Mouse (Mus musculus): Measurements from ENCODE around the gene Mtmr3.

The Mtmr3 gene

DNA sequence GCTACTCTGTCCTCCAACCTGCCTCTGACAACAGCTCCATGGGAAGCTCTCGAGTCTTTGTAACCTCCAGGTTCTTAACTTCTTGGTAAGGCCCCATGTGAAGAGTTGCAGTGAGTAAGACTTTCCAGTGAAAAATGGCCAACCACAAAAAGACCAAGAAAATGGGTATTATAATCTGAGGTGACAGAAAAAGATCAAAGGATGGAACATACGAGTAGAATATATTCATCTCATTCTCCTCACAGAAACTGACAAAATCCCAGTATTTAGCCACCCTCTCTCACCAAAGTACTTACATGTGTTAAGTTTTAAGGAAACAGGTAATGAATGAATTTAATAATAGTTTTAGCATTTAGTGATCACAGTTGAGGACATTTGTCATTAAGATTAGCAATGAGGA lies 88.2 kb downstream of the Mtmr3 start:
- DNase-seq: peak; percentile 48

DNA sequence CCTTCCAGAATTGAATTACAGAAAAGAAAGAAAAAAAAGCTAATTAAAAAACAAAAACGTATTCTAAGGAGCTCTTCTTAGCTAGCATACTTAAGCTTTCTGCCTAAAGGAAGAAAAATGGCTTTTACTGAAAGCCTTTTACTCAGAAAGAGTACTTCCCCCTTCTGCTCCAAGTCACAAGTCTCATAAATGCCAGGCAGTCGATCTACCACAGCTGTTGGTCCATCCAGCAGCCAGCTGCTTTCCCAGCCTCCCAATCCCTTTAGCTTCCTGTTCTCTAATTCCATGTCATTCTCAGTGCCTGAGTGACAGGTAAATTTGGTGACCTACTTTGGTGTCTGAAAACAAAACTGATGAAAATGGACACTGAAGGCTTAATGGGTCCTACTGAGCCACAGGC lies 92.5 kb downstream of the Mtmr3 start:
- DNase-seq: peak; percentile 88

DNA sequence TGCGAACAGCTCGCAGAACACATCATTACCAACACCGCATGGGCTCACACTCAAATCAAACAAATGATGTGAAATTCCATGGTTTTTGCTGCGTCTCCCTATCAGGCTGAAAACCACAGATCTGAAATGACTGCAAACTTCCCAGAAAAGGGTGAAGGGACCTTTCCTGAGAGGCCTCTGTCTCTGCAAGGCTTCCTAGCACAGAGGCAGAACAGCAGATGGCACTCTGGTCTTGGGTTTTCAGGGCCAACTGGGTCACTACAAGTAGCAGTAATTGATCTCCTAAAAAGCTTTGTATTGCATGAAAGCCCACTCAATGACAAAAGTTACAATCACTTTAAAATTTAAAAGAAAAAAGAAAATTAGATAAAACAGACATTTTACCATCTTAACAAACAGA lies 93.8 kb downstream of the Mtmr3 start:
- peak; percentile 70 for DNase-seq

DNA sequence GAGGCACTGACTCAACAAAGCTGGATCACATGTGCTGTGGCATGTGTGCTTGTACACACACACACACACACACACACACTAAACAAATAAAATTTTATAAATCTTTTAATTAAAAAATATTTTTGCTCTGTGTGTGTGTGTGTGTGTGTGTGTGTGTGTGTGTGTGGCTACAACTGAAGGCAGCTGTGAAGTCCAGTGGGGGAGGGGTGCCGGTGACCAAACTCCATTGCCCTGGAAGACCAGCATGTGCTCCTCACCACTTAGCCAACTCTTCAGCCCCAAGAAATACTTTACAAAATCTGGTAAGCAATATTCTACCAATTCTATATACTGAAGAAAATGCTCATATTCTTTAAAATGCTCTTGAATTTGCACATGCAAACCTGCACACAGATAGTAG lies 94.4 kb downstream of the Mtmr3 start:
- DNase-seq: peak; percentile 42

DNA sequence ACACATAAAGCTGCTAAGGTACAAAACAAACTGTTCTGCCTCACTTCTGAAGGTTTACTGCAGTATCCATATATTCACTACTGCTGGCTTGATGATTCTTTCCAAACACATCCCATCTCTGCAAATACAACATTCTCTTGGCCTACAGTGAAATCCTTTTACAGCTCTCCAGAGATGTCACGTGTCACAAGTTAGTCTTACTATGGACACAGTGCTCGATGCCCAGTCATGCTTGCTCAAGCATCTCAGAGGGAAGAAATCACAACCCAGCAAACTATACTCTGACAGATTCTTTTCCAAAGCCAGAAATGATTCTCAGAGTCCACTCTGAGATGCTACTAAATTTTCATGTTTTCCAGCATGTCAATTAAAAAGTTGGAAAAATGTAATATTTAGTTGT lies 95.2 kb downstream of the Mtmr3 start:
- DNase-seq: peak; percentile 40

DNA sequence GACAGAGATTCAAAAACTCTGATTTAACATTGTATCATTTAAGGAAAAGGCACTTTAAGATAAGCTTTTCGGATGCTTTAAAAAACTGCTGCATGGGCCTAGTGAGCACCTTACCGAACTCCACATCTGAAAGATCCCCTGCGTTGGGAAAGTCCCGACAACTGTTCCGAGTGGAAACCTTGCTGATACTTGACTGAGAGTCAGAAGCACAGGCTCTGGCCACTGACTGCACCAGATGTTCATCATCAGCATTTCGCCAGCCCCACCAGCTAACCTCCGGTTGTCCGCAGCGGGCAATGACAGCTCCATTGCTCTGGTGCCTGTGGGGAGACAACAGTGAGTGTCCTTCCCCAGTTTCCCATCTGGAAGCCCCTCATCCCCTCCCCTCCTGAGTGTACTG lies 95.9 kb downstream of the Mtmr3 start:
- peak; percentile 86 for DNase-seq

DNA sequence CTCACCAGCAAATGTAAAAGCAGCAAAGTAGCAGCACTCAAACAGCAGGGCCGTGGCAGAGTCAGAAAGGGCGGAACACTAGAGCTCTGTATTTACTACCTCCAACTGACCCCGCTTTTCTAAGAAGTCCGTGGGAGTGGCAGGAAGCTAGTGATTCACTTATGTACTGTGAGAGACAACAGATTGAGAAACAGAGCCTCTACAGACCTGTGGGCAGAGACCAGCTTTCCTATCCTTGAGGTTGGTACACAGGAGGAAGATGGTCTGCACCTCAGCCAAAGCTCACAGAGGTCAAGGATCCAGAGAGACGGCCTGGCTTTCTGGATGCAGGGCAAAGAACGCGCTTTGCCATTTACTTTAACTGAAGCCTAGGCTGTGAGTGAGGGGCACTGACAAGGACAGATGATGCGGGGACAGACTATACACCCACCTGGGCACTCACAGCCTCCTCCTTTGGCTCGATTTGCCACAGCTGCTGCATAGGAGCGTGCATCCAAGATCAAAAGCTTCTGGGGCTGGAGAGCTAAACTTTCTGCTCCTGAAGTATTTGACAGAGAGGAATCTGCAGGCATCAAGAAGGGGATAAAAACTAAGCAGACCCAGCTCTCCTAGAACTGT lies 97.1 kb downstream of the Mtmr3 start:
- peak; percentile 88 for DNase-seq

DNA sequence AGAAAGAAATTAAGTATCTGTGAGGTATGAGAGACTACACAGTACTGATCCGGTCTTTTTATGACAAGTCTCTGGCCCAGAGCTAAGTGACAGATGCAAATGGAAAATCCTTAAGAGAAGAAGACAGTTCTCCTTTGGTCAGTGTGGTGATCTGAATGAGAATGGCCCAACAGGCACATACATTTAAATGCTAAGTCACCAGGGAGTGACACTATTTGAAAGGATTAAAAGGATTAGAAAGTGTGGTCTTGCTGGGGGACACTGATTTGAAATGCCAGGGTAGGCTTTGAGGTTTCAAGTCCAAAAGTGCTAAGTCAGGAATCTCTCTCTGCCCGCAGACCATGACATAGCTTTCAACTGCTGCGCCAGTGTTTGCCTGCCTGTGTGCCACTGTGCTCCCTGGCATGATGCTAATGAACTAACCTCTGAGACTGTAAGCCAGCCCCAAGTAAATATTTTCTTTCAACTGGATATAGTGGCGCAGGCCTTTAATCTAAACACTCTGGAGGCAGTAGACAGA lies 99.6 kb downstream of the Mtmr3 start:
- DNase-seq: peak; percentile 55

DNA sequence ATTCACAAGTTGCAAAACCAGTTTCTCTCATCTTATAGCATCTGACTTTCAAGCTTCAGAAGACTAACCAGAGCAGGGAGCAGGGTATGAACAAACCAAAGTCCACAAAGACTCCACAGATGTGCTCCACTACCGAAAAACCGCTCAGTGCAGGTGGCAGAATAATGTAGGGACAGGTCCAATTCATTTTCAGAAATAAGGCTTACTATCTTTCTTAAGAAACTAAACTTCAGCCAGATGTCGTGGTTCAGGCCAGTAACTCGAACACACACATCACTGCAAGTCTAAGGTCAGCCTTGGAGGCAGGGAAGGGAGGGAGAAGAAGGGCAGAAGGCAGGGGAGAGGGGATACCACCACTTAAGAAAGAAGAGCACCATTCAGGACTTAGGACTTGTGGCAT lies 105.5 kb downstream of the Mtmr3 start:
- DNase-seq: peak; percentile 44

DNA sequence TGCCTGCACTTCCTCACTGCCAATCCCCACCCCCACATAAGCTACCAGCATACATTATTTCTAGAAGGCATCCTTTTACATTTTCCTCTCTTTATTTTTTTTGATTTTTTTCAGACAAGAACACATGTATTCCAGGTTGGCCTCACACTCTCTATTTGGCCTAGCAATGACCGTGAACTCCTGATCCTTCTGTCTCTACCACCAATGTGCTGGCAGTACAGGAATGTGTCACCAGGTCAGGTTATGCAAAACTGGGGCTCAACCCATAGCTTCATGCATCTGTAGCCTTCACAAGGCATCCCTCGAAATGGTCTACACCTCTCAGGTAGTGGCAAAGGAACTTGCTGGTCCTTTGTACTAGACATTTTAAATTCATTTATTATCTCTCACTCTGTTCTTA lies 105.9 kb downstream of the Mtmr3 start:
- DNase-seq: no peak

DNA sequence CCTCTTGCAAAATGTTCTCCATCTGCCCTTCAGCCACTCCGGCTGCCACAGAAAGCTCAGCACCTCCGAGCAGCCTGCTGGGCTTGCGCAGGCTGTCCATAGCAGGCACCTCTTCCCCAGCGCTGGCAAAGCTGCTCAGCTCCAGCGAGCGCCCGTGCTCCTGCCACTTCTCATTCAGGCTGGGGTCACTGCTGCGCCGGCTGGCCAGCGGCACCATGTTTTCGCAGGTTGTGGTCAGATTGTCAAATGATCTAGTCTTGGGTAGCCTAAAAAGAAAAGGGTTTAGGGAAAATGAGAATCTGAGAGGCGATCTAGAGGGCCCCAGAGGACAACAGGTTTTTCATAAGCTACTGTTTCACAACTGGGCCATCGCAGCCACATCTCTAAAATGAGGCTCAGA lies 106.3 kb downstream of the Mtmr3 start:
- no peak for DNase-seq

DNA sequence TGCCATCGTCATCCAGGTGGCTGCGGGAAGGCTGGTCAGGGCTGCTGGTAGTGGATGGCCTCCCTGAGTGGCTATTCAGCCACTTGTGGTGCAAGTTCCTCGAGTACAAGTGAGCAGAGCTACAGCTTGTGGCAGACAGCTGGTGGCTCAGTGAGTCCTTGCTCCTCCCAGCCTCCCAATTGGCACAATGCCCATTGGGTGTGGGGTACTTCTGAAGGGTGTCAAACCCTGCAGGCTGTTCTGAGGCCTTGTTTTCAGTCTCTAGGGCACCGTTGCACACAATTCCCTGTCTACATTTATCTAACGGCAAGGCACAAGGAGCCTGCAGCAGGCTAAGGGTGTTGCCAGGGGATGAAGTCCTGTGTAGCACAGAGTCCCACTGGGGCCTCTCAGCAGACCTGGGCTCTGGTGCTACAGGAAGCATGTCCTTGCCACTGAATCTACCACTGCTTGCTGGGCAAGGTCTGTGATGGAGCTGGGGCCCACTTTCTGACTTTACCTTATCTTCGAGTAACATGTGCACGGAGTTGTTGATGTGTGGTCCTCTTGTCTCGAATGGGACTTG lies 107.2 kb downstream of the Mtmr3 start:
- no peak for DNase-seq

DNA sequence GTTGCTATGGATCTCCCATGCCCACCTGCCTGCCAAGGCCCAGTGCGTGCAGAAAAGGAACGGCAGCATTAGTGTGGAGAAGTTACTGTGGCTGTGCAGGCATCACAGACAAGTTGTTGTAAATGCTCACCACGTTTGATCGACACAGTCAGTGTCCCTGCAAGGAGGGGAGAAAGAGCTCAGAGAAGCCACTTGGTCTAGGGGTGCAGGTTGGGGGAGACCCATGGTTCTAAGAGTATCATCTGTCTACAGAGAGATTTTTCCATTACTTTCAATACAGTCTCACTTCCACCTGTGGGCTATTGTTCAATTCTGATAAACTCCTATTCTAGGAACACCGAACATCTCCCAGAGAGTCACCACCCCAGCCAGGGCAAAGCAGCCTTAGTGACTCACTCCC lies 110.1 kb downstream of the Mtmr3 start:
- DNase-seq: no peak

DNA sequence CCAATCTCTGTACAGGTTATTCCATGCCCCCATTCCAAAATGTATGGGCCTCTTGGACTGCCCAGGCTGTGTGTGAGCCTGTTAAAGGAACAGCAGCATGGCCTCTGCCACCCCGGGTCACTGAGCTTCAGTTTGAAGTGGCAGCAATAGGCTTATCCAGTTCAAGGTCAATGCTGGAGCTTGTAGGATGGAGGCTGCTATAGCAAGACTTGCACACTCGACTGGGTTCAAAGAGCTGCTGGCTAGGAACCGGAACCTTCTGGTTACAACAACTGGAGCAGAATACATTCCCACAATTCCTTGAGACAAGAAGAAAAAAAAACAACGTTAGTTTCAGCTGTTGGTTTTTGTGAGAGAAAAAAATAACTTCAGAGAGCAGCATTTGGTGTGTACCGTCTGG lies 112.0 kb downstream of the Mtmr3 start:
- no peak for DNase-seq

DNA sequence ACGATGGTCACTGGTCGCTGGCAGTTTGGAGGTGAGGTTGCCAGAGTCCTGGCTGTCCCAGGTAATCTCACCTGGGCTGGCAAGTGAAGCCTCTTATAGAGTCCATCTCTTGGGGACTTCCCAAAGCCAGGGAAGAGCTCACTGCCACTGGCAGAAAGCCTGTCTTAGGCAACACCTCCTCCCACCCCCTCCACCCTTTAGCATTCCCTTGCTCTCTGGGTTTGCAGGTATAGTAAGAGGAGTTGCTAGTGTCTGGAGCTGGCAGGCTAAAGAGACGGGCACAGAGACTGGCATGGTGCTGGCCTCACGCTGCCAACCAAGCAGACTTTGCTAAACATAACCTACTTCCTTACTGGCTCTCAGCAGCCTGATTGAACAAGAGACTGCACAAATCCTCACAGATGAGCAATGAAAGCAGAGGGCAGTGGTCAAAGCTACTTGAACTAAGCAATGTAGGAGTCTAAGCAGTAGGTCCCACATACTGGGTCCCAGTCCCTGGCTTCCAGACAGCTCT lies 118.4 kb downstream of the Mtmr3 start:
- DNase-seq: no peak

DNA sequence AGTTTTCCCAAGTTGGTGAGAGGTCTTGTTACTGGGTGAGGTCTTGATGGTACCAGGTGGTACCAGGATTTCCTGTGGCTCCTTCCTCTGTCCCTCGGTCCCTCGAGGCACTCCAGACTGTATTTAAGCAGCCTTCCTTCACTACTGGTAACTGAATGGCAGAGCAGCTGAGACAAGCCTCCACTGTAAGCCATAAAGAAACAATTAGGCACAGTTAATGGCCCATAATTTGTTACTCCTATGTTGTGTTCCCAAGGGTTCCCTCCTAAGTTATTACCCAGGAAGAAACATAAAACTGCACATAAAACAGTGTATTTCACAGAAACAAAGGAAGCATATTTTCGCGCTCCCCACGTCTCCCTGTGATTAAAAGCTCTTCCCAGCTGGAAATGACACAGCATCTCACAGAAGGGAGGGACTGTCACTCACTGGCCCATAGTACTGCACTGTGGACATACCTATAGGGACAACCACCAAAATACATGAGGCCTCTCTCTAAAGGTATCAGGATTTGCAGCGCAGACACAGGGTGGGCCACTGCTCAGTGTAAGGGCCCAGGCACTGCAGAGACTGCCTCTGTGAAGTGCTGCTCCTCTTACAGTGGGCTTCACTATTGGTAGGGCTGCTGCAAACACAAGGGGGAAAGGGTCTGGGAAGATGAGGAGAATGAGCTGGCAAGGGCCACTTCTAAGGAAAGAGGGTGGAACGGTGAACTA lies 122.0 kb downstream of the Mtmr3 start:
- DNase-seq: no peak

DNA sequence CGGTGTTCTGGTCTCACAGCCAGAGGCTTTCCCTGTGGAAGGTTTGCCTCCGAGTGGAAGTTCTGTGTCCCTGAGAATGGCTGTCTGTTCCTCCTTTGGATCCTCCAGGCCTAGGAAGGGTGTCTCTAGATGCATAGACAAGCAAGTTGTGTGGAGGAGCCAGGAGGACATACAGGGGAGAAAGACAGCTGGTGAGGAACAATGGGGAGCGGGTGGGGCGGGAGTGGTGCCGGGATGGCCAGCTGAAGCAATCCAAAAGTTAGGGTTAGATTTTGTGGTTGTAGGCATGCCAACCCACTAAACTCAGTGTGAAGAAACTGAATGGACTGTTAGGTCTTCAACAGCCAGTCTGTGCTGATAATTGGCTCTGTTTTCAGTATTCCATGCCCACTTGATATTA lies 122.9 kb downstream of the Mtmr3 start:
- DNase-seq: no peak

DNA sequence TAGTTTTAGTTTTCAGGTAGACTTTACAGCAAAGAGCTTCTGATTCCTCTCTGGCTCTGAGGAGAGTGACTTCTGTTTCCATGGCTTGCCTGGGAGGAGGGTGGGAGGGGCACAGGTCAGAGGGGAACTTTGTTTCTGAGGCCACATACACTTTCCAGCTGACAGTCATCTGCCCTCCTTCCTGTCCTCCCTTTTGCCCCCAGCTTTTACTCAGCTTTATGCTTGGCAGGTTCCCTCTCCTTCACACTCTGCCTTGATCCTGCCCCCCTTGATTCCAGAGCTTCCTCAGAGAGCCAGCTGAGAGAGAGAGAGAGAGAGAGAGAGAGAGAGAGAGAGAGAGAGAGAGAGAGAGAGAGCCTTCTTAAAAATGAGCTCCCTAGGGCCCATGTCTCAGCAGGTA lies 123.4 kb downstream of the Mtmr3 start:
- DNase-seq: no peak

DNA sequence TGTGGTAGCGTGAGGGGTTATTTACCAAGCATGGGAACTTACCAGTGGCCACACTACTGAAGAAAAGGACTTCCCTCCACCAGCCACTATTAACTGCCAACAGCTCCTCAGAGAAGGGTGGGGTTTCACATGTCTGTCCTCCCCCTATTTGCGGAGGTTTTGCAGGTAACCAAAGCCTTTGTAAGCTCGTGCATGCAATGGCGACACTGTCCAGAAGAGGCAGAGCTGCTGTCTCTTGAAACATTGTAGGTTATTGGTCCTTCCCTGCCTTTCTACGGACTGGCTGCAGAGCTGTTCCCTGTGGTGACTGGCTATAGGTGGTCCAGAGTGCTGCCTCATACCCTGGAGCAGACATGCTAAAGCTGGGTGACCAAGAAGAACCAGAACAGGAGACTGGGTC lies 125.6 kb downstream of the Mtmr3 start:
- no peak for DNase-seq

DNA sequence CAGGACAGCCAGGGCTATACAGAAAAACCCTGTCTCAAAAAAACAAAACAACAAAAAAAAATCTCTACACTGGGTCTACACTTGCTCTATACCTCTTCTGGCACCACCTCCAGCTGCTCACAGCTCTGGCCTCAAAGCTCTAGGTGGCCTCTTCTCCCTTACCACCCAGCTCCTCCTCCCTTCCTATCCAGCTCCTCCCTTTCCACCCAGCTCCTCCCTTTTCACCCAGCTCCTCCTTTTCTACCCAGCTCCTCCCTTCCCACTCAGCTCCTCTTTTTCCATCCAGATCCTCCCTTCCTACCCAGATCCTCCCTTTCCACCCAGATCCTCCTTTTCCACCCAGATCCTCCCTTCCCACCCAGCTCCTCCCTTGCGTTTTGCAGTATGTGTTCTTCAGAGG lies 127.2 kb downstream of the Mtmr3 start:
- DNase-seq: no peak

DNA sequence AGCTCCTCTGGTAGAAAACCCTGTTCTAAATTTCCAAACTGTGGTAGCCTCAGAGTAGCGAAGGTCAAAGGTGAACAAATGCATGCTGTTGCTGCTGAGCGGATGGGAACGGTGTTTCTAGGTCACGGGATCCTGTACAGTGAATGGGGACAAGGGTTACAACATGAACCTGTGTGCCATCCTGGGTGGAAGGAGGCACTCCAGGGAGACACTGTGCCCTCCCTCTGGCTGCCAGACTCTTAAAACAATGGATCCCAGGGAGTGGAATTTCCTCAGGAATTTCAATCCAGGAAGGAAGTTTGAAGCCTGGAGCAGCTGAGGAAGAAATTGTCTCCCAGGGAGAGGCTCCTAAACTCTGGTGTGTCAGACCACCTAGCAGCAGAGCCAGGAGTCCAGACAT lies 128.5 kb downstream of the Mtmr3 start:
- no peak for DNase-seq

DNA sequence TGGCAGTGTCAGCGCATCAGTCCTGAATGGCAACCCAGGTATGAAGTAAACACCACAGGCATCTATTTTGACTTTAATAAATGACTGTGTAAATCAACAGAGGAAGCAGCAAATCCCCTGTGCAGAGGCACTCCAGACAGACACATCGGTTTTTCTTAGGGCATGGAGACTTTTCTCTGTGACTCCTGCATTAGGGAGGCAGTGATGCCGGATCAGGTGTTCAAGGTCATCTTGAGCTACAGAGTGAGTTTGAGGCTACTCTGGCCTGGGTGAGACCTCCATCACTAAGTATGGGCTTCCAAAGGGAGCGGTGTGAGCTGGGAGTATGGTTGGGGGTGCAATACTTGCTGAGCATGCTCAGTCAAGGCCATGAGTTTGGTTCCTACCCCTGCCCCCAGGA lies 130.0 kb downstream of the Mtmr3 start:
- no peak for DNase-seq

DNA sequence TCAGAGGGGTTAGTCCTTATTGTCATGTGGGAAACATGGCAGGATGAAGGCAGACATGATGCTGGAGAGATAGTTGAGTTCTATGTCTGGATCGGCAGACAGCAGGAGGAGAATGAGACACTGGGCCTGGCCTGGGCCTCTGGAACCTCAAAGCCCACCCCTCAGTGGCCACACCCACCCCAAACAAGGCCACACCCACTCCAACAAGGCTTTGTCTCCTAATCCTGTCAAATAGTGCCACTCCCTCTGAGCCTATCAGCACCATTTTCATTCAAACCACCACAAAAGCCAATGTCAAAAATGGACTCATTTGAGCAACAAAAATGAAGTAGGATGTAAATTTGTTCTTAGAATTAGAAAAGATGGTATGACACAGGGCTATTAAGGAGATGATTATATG lies 130.5 kb downstream of the Mtmr3 start:
- no peak for DNase-seq

DNA sequence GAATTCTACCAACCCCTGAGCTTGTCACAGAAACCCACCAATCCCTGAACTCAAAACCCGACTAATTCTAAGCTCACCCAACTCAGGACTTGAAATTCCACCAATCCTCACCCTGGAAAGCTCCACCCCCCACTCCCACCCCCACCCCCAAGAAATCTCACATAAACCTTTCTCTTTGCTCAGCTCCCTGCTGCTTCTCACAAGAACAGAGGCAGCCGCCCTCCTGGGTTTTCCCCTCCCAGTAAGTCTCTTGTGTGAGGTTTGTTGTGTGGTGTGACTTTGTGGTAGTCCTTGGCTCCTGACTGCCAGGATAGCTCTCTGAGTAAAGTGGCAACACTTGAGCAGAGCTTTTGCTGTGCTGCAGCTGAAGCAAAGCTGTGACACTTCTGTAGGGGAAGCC lies 131.8 kb downstream of the Mtmr3 start:
- peak; percentile 76 for DNase-seq

All from heart, adult 11 months (tissue).